Mouse (Mus musculus): ENCODE measurements around the gene Gp1bb. TPM values are rescaled to one million over a fixed set of nuclear protein-coding genes. Genes with fewer than 3 reads are reported as not detected.

Gene Gp1bb
- 4.4 and 6.1 TPM in 2 replicates for polyA plus RNA-seq (2015; fragmentation: Nextera tagmentation; extraction: Ambion mirVana)

- Histone ChIP-seq H3K4me1 (peaks cover 47% of the 10 kb centered on the region), H3K27me3 (replicated peaks) (peaks cover 96% of the 10 kb centered on the region), H3K9me3 (no peaks in the 10 kb centered on the region), H3K4me3 (peak within 1 kb of the TSS; percentile 63), H3K36me3 (no peaks in the 10 kb centered on the region; the same call in 1 of the 2 replicates), H3K9ac (peak within 1 kb of the TSS; percentile 73), H3K27ac (replicated peaks) (no peak within 1 kb of the TSS), H3K4me2 (peak within 1 kb of the TSS; percentile 95)
- no peak for ATAC-seq (ENCODE audit: extremely low read depth, insufficient number of reproducible peaks, low FRiP score, low TSS enrichment)
- WGBS = 9% methylated on average over 17 of the region's 17 CpGs
Measured at GRCm38 (mm10) chr16:18622019-18622418, at the start of gene Gp1bb. Gene Gp1bb, minus strand, starts transcription at chr16:18622403.

GRCm38 (mm10) chr16:18669914-18670313 lies 47.7 kb upstream of the Gp1bb start:
- ATAC-seq (ENCODE audit: extremely low read depth, insufficient number of reproducible peaks, low FRiP score, low TSS enrichment) = no peak
- Histone ChIP-seq H3K27ac (replicated peaks) (no peak overlapping the region), H3K9ac (no peak overlapping the region), H3K4me2 (no peak overlapping the region), H3K27me3 (replicated peaks) (peaks cover 15% of the 10 kb centered on the region), H3K4me3 (no peak overlapping the region), H3K9me3 (no peaks in the 10 kb centered on the region), H3K4me1 (no peaks in the 10 kb centered on the region), H3K36me3 (no peaks in the 10 kb centered on the region)
- WGBS = 69% methylated on average over 6 of the region's 6 CpGs

- ATAC-seq (ENCODE audit: extremely low read depth, insufficient number of reproducible peaks, low FRiP score, low TSS enrichment) = no peak
- WGBS = 68% methylated on average over 4 of the region's 4 CpGs
- H3K36me3 ChIP-seq = no peaks in the 10 kb centered on the region
- 0 out of 2 replicates have a peak, but pooled peaks cover 2% of the 10 kb centered on the region for H3K9me3 ChIP-seq
- H3K27ac ChIP-seq (replicated peaks) = no peak overlapping the region
- no peak overlapping the region for H3K4me2 ChIP-seq
- no peaks in the 10 kb centered on the region for H3K4me1 ChIP-seq
- H3K4me3 ChIP-seq = no peak overlapping the region
- no peak overlapping the region for H3K9ac ChIP-seq
- H3K27me3 ChIP-seq (replicated peaks) = no peaks in the 10 kb centered on the region
Measured at GRCm38 (mm10) chr16:18658597-18658996, 36.4 kb upstream of the Gp1bb start.

GRCm38 (mm10) chr16:18655372-18656098 lies 33.3 kb upstream of the Gp1bb start:
- Histone ChIP-seq H3K9ac (no peak overlapping the region), H3K9me3 (0 out of 2 replicates have a peak, but pooled peaks cover 2% of the 10 kb centered on the region), H3K4me2 (no peak overlapping the region), H3K36me3 (no peaks in the 10 kb centered on the region), H3K27me3 (replicated peaks) (no peaks in the 10 kb centered on the region), H3K4me3 (no peak overlapping the region), H3K4me1 (no peaks in the 10 kb centered on the region), H3K27ac (replicated peaks) (no peak overlapping the region)
- 50% methylated on average over 5 of the region's 5 CpGs for WGBS
- no peak for ATAC-seq (ENCODE audit: extremely low read depth, insufficient number of reproducible peaks, low FRiP score, low TSS enrichment)

GRCm38 (mm10) chr16:18653290-18654160 lies 31.3 kb upstream of the Gp1bb start:
- no peak overlapping the region for H3K4me3 ChIP-seq
- no peak overlapping the region for H3K27ac ChIP-seq (replicated peaks)
- H3K4me2 ChIP-seq = no peak overlapping the region
- no peak overlapping the region for H3K9ac ChIP-seq
- WGBS = 79% methylated on average over 6 of the region's 6 CpGs
- no peaks in the 10 kb centered on the region for H3K9me3 ChIP-seq
- H3K36me3 ChIP-seq = no peaks in the 10 kb centered on the region
- H3K4me1 ChIP-seq = no peaks in the 10 kb centered on the region
- no peak for ATAC-seq (ENCODE audit: extremely low read depth, insufficient number of reproducible peaks, low FRiP score, low TSS enrichment)
- H3K27me3 ChIP-seq (replicated peaks) = no peaks in the 10 kb centered on the region

GRCm38 (mm10) chr16:18649126-18649525 lies 26.9 kb upstream of the Gp1bb start:
- H3K27ac ChIP-seq (replicated peaks) = no peak overlapping the region
- H3K4me3 ChIP-seq = no peak overlapping the region
- H3K4me1 ChIP-seq = no peaks in the 10 kb centered on the region
- 0 out of 2 replicates have a peak, but pooled peaks cover 3% of the 10 kb centered on the region for H3K9me3 ChIP-seq
- H3K36me3 ChIP-seq = no peaks in the 10 kb centered on the region
- H3K27me3 ChIP-seq (replicated peaks) = no peaks in the 10 kb centered on the region
- H3K9ac ChIP-seq = no peak overlapping the region
- no peak for ATAC-seq (ENCODE audit: extremely low read depth, insufficient number of reproducible peaks, low FRiP score, low TSS enrichment)
- WGBS = 61% methylated on average over 3 of the region's 3 CpGs
- H3K4me2 ChIP-seq = no peak overlapping the region

- WGBS = 66% methylated on average over 6 of the region's 6 CpGs
- no peaks in the 10 kb centered on the region for H3K36me3 ChIP-seq
- ATAC-seq (ENCODE audit: extremely low read depth, insufficient number of reproducible peaks, low FRiP score, low TSS enrichment) = no peak
- H3K4me1 ChIP-seq = 0 out of 2 replicates have a peak, but pooled peaks cover 7% of the 10 kb centered on the region
- H3K27ac ChIP-seq (replicated peaks) = no peak overlapping the region
- 0 out of 2 replicates have a peak, but pooled peaks cover 3% of the 10 kb centered on the region for H3K9me3 ChIP-seq
- no peaks in the 10 kb centered on the region; the same call in 1 of the 2 replicates for H3K27me3 ChIP-seq (replicated peaks)
- H3K4me3 ChIP-seq = no peak overlapping the region
- H3K4me2 ChIP-seq = no peak overlapping the region
- no peak overlapping the region for H3K9ac ChIP-seq
Measured at GRCm38 (mm10) chr16:18645329-18645728, 23.1 kb upstream of the Gp1bb start.

GRCm38 (mm10) chr16:18644485-18644884 lies 22.3 kb upstream of the Gp1bb start:
- Histone ChIP-seq H3K9ac (no peak overlapping the region), H3K9me3 (0 out of 2 replicates have a peak, but pooled peaks cover 3% of the 10 kb centered on the region), H3K27me3 (replicated peaks) (peaks cover 2% of the 10 kb centered on the region; the same call in 1 of the 2 replicates), H3K27ac (replicated peaks) (no peak overlapping the region), H3K4me2 (no peak overlapping the region), H3K4me1 (0 out of 2 replicates have a peak, but pooled peaks cover 7% of the 10 kb centered on the region), H3K4me3 (no peak overlapping the region), H3K36me3 (no peaks in the 10 kb centered on the region)
- 75% methylated on average over 4 of the region's 4 CpGs for WGBS
- no peak for ATAC-seq (ENCODE audit: extremely low read depth, insufficient number of reproducible peaks, low FRiP score, low TSS enrichment)

- ATAC-seq (ENCODE audit: extremely low read depth, insufficient number of reproducible peaks, low FRiP score, low TSS enrichment) = no peak
- 0 out of 2 replicates have a peak, but pooled peaks cover 7% of the 10 kb centered on the region for H3K4me1 ChIP-seq
- no peak overlapping the region for H3K4me2 ChIP-seq
- H3K9ac ChIP-seq = no peak overlapping the region
- H3K9me3 ChIP-seq = 0 out of 2 replicates have a peak, but pooled peaks cover 3% of the 10 kb centered on the region
- H3K36me3 ChIP-seq = no peaks in the 10 kb centered on the region
- H3K27ac ChIP-seq (replicated peaks) = no peak overlapping the region
- peaks cover 4% of the 10 kb centered on the region; the same call in 1 of the 2 replicates for H3K27me3 ChIP-seq (replicated peaks)
- 55% methylated on average over 11 of the region's 11 CpGs for WGBS
- H3K4me3 ChIP-seq = no peak overlapping the region
Measured at GRCm38 (mm10) chr16:18643406-18643998, 21.3 kb upstream of the Gp1bb start.

- WGBS = 63% methylated on average over 4 of the region's 4 CpGs
- no peak overlapping the region for H3K4me3 ChIP-seq
- no peaks in the 10 kb centered on the region for H3K9me3 ChIP-seq
- H3K27ac ChIP-seq (replicated peaks) = no peak overlapping the region
- H3K4me2 ChIP-seq = no peak overlapping the region
- no peak for ATAC-seq (ENCODE audit: extremely low read depth, insufficient number of reproducible peaks, low FRiP score, low TSS enrichment)
- H3K4me1 ChIP-seq = 0 out of 2 replicates have a peak, but pooled peaks cover 7% of the 10 kb centered on the region
- H3K9ac ChIP-seq = no peak overlapping the region
- no peaks in the 10 kb centered on the region for H3K36me3 ChIP-seq
- H3K27me3 ChIP-seq (replicated peaks) = peaks cover 5% of the 10 kb centered on the region; the same call in 1 of the 2 replicates
Measured at GRCm38 (mm10) chr16:18642897-18643296, 20.7 kb upstream of the Gp1bb start.

GRCm38 (mm10) chr16:18642291-18642690 lies 20.1 kb upstream of the Gp1bb start:
- WGBS = 33% methylated on average over 7 of the region's 7 CpGs
- no peaks in the 10 kb centered on the region for H3K9me3 ChIP-seq
- H3K36me3 ChIP-seq = no peaks in the 10 kb centered on the region
- H3K4me1 ChIP-seq = 0 out of 2 replicates have a peak, but pooled peaks cover 7% of the 10 kb centered on the region
- ATAC-seq (ENCODE audit: extremely low read depth, insufficient number of reproducible peaks, low FRiP score, low TSS enrichment) = no peak
- no peak overlapping the region for H3K27ac ChIP-seq (replicated peaks)
- peaks cover 11% of the 10 kb centered on the region for H3K27me3 ChIP-seq (replicated peaks)
- H3K4me3 ChIP-seq = no peak overlapping the region
- no peak overlapping the region for H3K9ac ChIP-seq
- H3K4me2 ChIP-seq = no peak overlapping the region

Data from heart, embryonic 13.5 days (tissue).